Mouse (Mus musculus) frontal cortex, postnatal 10 days (tissue): ENCODE measurements at regions not wholly inside any gene's neighbourhood (a gene's known extent, or its start where the extent isn't known, plus 50 kb on each side); places are given as distances from the start of the nearest gene placed in this dataset.

Source experiments
- DNase-seq, 2 experiments: peaks; one replicate each; pipeline ENCODE4 v3.0.0; 2022; ENCODE audit warnings: low spot score in 2 of 2, mixed read lengths in 1 of 2

GRCm38 (mm10) chr4:50291397-50291945 is 445.9 kb upstream of the Grin3a start:
- DNase-seq, result no peak

- no peak for DNase-seq
These were observed 441.1 kb upstream of the Grin3a start for GRCm38 (mm10) chr4:50286602-50287001.

- no peak for DNase-seq
These were observed 413.6 kb upstream of the Grin3a start for GRCm38 (mm10) chr4:50259012-50259601.

GRCm38 (mm10) chr4:50242042-50242441 is 396.5 kb upstream of the Grin3a start:
- no peak for DNase-seq

GRCm38 (mm10) chr4:50240951-50241350 is 395.4 kb upstream of the Grin3a start:
- DNase-seq, result no peak

GRCm38 (mm10) chr4:50239386-50239785 is 393.8 kb upstream of the Grin3a start:
- DNase-seq, result no peak

GRCm38 (mm10) chr4:50235476-50235875 is 389.9 kb upstream of the Grin3a start:
- DNase-seq, result no peak

- DNase-seq, result no peak
These were observed 357.8 kb upstream of the Grin3a start for GRCm38 (mm10) chr4:50203348-50203747.

- DNase-seq, result no peak
These were observed 331.7 kb upstream of the Grin3a start for GRCm38 (mm10) chr4:50177196-50177595.

- DNase-seq, result no peak
These were observed 331.1 kb upstream of the Grin3a start for GRCm38 (mm10) chr4:50176656-50177055.

GRCm38 (mm10) chr4:50160893-50161292 is 315.3 kb upstream of the Grin3a start:
- DNase-seq, result no peak

- DNase-seq, result no peak
These were observed 300.4 kb upstream of the Grin3a start for GRCm38 (mm10) chr4:50145926-50146325.

- no peak for DNase-seq
These were observed 284.7 kb upstream of the Grin3a start for GRCm38 (mm10) chr4:50130262-50130661.

GRCm38 (mm10) chr4:50106557-50106956 is 261.0 kb upstream of the Grin3a start:
- DNase-seq, result no peak

GRCm38 (mm10) chr4:50087860-50088259 is 242.3 kb upstream of the Grin3a start:
- no peak for DNase-seq

- DNase-seq, result no peak
These were observed 241.1 kb upstream of the Grin3a start for GRCm38 (mm10) chr4:50086676-50087075.

GRCm38 (mm10) chr4:50055519-50055918 is 210.0 kb upstream of the Grin3a start:
- no peak for DNase-seq

- DNase-seq, result no peak
These were observed 195.9 kb upstream of the Grin3a start for GRCm38 (mm10) chr4:50041476-50041875.

GRCm38 (mm10) chr4:50036079-50036478 is 190.5 kb upstream of the Grin3a start:
- peak; percentile 10 to 12 for DNase-seq

GRCm38 (mm10) chr4:50025356-50025755 is 179.8 kb upstream of the Grin3a start:
- no peak for DNase-seq
